Mouse (Mus musculus) c-Kit-negative CD71-positive TER-119-positive erythroid progenitor cells, embryonic 14.5 days (primary cell): ENCODE results near the gene Gm21961.
"Not testable (repeated sequence)": the region's sequence is repeated elsewhere in the genome, so short reads cannot be mapped to it uniquely, and the experiment has no call there.

Experiments
- DNase-seq: peaks from one replicate; pipeline ENCODE4 v3.0.0-alpha.2; 2013; ENCODE audit warnings: low read depth, low spot score

The Gm21961 gene

DNA sequence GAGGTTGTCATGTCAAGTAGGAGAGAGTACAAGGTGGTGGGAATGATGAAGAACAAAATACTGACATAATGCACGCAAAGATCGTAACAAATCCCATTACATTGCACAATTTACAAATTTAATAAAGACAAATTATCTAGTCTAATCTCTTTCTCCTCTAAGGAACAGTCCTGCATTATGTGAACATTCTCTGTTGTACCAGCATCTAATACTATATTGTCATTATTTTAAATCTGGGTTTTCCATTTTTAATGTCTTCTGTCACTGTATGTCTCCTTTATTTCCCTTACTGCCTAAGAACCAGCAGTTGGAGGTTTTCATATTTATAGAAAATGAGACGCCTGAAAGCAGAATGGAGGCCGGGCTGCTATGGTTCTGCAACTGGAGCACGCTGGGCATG lies at the start of gene Gm21961:
Gene Gm21961, minus strand, starts transcription at position 101 of the 400 bp plus-strand sequence.
- DNase-seq, result no peak

DNA sequence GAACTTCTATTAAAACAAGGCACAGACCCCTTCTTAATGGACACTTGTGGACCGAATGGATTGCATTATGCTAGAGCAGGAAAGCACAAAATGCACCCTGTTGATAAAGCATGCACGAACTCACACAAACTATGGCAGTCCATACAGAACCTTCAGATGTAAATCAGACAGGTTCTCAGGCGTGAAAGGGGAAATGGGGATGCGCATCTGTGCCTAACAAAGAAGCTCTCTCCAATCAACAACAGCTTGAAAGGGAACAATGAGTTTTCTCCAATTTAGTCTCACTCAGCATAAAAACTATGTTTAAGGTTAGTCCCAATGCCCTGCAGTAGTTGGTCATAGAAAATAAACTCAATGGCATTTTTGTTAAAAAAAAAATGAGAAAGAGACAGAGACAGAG lies 27.3 kb upstream of the Gm21961 start:
- DNase-seq, result no peak

DNA sequence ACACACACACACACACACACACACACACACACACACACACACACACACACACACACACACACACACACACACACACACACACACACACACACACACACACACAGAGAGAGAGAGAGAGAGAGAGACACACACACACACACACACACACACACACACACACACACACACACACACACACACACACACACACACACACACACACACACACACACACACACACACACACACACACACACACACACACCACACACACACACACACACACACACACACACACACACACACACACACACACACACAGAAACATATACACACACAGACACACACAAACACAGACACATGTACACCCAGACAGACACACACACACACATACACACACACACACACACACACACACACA lies 24.5 kb upstream of the Gm21961 start:
- not testable (repeated sequence) for DNase-seq

DNA sequence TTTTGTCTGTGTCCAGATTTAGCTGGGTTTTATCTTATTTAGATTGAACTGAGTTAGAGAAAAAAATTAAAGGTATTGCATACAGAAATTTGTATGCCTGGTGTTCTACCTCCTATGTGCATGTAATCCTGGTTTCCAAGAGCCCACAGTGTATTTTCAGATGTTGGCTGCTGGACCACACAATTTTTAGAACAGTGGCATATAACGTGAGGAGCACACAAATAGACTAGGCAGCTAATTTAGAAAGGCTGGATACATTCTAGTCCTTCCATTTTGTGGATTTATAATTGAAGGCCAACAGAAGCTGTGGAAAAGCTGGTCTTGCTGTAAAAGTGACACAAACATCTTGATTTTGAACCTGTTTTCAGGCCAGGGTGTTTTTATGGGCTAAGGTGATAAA lies 3.3 kb upstream of the Gm21961 start:
- DNase-seq, result no peak

DNA sequence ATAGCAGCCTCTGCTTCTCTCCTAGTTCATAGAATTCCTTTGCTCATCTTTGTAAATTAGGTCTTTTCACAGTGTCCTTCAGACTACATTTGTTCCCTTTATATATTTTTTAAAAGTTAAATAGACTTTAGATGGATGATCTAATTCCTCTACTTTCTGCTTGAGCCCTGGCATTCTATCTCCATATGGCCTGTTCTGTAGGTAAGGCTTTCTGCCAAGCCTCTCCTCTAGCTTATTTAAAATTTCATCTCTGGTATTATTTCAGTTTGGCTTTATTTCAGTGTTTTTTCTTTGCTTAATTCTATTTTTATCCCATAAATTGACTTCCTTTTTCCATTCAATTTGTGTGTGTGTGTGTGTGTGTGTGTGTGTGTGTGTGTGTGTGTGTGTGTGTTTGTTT lies 8.5 kb downstream of the Gm21961 start:
- no peak for DNase-seq

DNA sequence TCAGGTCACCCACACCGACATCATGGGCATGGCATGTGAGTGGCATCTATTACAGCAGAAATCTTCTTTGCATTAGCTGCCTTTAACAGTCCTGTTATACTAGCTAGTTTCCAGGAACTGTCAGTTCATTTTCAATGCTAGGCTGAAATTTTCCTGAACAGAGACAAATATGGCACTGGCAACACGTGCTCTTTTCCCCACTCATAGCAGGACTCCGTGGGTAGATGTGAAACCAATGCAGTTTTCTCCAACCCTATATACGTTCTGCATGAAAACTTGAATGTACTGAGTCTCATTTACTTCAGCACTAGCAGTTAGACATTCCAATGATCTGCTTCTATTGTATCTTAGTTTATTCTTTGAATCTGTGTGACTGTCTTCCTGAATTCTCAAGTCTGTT lies 20.2 kb downstream of the Gm21961 start:
- no peak for DNase-seq

DNA sequence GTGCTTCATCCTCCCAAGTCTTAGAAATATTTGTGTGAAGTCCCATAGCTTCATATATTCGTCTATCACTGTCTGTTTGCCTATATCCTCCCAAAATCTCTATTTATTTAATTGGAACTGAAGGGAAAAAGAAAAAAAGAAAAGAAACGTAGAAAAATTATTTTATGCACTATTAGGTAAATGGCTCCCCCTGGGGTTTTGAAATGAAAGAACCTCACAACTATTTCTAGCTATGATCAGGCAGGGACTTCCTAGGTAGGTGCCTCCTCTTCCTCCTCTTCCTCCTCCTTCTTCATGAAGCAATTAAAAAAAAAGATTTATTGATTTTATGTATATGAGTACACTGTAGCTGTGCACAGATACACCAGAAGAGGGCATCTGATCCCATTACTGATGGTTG lies 34.7 kb downstream of the Gm21961 start:
- no peak for DNase-seq

DNA sequence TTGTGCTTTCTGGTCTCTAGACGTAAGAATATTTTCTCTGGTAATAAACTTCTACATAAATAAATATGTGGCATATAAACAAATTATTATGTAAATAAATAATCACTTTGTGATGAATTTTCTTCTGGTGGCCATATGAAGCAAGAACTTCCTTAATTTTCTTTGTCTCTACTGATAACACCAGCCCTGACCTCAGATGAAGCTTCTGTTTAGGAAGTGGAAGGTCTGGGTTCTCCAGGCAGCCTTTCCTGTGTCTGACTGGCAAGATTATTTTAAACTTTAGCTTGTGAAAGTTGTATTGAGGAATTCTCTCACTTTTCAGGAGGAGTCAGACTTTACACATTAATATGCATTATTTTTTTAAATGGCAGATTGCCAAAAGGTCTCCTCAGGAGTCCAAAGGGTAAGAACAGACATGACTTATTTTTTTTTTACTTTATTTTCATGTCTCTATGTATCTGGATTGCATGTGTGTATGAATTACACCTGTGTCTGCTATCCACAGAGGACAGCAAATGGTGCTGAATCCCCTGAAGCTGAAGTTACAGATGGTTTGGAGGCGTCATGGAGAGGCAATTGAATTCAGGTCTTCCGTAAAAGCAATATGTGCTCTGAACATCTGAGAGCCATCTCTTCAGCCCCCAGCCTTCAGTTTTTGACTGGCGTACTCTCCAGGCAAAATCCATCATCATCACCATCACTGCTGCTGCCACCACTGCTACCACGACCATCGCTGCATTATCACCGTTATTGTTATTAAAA lies 38.5 kb downstream of the Gm21961 start:
- no peak for DNase-seq
